Mouse (Mus musculus) lung, postnatal 14 days (tissue): ENCODE data around the gene Inafm1.
"Not testable (repeated sequence)": the region's sequence is repeated elsewhere in the genome, so short reads cannot be mapped to it uniquely, and the experiment has no call there.

Experiments used
- DNase-seq: peaks from one replicate; pipeline ENCODE4 v3.0.0; 2021

The Inafm1 gene

DNA sequence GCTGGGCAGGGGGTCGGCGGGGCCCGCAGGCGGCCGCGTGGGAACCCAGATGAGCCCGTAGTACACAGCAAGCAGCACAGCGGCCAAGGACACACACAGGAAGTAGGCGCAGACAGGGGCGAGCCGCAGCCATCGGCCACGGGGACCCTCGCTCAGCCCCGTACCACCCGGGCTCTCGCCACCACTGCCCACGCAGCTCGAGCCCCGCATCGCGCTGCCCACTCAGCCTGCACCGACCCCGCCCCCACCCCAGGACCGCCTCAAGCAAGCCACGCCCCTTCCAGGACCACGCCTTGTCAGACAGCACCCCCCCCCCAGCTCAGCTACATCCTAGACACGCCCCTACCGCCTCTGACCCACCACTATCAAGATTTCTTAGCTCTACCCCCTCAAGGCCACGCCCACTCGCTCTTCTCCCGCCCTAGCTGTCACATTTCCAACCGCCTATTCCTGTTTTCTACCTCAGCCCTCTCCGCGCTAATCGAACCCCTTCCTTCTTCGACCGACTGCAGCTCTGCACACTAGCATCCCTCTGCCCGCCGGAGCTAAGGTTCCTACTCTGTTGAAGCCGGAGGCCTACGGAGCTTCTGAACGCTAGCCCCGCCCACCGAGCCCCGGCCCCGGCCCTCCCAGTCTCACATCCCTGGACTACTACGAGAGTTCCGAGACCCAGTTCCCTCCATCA, at the start of gene Inafm1:
Inafm1 (minus strand) TSS at position 537 of the 685 bp plus-strand sequence.
- peak; percentile 88 for DNase-seq

DNA sequence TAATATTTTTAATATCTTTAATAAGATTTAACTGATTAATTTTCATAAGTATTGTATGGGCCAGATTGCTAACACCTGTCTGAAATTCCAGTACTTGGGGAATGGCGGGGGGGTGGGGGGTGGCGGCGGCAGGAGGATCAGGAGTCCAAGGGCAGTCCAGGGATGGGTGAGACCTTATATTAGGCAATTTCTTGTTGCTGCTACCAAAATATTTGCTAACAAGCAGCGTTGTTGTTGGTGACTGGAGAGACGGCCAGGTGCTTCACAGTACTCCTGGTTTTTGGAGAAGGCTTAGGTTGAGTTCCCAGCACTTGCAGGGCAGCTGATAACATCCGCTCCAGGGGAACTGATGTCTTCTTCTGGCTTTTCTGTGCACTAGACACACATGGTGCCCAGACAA, 47.1 kb upstream of the Inafm1 start:
- DNase-seq: no peak

DNA sequence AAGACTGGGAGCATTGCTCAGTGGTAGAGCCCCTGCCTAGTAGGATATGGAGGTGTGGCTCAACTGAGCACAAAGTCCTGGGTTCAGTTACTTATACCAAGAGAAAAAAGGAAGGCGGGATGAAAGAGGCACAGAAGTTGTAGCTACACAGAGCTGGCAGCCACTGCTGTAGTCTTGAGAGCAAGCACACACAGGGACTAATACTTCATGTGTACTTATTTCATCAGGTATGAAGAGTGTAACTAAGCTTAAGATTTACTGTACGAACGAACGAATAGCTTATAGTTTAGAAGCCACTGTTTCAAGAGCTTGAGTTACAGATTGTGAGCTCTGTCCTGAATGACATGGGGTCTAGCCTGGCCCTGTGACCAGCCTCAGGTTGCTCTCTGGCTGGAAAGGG, 45.8 kb upstream of the Inafm1 start:
- no peak for DNase-seq

DNA sequence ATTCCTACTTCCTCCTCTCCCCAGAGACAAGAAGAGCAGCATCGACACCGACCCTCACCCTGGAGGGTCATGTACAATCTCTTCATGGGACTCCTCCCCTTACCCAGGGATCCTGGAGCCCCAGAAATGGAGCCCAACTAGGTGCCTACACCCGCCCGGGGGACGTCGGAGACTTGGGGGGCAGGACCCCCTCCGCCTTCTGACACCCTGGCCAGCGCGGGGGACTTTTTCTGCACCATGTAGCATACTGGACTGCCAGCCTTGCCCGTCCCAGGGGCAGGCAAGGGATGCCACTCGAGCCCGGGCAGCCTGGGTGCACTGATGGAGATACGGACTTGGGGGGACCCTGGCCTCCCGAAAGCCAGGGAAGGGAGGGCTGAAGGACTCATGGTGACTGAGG, 43.7 kb upstream of the Inafm1 start:
- DNase-seq: no peak

DNA sequence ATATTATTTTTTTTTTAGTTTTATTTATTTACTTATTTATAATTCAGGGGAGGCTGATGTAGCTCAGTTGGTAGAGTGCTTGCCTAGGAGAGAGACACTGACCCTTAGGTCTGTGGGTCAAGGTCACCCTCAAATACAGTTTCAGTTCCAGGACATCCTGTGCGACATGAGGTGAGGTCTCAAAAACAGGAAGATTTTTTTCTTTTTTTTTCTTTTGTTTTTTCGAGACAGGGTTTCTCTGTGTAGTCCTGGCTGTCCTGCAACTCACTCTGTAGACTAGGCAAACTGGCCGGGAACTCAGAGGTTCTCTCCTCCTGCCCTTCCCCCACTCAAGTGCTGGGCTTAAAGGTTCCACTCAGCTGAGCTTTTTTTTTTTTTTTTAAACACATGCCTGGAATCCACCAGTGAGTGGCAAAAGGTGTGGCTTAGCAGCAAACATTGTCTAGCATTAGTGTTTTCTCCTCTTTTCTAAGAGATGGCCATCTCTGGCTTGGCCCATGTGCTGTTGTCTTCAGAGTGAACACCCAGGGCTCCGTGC, 41.9 kb upstream of the Inafm1 start:
- DNase-seq: peak; percentile 45

DNA sequence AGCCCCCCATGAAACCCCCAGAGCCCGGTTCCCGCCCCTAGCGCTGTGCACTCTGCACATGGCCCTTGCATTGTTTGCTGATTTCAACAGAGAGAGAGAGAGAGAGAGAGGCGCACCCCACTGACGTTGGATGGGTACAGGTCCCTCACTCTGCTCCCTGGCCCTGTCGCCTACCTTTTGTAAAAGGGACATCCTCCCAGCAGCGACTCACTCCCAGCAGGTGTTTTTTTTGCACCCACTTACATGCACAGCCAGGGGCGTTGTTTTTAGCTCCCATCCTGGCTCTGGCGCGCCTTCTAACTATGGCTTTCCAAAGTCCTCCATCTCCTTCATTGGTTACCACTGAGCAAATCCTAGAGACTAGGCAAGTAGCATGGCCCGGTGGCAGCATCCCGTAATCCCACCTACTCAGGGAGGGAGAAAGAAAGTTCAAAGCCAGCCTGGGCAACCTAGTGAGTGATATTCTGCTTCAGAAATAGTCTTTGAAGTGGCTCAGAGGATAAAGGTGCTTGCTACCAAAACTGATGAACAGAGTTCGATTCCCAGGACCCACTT, 40.9 kb upstream of the Inafm1 start:
- DNase-seq: no peak

DNA sequence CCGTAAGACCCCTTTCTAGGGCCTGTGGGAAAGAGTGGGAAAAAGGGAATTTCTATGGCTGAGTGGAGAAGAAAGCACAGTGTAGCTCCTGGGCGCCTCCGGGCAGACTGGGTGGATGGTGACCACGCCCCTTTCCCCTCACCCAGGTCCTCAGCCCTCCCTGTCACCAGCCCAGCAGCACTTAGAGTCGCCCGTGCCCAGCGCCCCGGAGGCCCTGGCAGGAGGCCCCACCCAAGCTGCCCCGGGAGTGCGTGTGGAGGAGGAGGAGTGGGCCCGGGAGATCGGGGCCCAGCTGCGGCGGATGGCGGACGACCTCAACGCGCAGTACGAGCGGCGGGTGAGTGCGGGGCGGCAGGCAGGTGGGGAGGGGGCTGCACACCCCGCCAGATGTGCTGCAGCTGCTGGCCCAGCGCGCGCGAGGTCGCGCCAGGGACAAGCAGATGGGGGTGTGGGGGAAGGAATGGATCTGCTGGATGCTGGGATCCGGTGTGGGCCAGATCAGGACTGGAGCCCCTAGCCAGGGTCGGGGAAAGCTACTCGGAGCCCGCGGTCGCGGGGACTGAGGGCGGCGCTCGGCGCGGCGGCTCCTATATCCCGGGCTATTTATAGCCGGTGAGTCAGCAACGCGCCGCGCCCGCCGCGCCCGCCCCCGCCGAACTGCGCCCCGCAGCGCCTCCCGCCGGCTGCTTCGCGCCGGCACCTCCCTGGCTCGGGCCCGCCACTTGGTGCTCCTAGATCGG, 40.2 kb upstream of the Inafm1 start:
- DNase-seq: peak; percentile 91

DNA sequence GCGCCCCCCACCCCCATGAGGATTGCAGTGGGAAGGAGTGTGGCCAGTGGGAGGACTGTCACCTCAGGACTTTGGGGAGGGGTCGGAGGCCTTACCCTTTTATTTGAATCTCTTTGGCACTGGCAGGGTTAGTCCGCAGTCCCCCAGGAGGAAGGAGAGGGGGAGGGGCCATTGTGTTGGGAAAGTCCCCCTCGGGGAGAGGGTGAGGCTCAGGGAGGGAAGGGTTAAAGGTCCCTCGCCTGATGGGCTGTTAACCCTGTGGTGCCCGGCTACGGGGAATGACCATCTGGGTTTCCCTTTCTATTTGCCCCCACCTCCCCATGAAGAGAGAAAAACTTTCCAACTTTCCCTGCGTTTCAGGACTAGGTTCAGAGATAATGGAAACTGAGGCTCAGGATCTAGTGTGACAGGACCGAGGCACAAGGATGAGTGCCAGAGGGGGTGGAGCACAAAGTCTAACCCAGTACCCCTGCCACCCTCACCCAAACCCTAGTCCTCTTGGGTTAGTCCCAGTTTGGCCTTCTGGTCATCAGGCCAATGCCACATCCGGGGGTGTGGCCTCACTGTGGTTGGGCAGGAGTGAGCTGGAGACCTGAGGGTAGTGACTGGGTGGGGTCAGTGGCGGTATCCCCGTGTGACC, 39.4 kb upstream of the Inafm1 start:
- peak; percentile 83 for DNase-seq

DNA sequence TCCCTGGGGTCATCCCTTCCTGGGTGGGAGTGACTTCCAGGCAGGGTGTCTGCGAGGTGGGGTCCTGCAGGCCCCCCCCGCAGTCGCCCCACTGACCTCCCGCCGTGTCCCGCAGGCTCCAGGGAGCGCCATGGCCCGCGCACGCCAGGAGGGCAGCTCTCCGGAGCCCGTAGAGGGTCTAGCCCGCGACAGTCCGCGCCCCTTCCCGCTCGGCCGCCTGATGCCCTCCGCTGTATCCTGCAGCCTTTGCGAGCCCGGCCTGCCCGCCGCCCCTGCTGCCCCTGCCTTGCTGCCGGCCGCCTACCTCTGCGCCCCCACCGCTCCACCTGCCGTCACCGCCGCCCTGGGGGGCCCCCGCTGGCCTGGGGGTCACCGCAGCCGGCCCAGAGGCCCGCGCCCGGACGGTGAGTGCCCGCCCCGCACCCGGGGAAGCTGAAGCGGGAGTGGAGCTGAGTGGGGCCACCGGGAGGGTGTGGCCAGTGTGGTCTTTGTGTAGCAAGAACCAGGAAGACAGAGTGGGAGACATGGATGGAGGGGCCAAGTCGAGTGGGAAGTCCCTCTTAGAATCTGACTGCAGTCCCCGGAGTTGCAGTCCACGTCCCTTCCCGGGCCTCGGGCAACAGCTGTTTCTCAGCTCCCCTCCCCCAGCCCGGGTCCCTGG, 38.7 kb upstream of the Inafm1 start:
- DNase-seq: peak; percentile 53

DNA sequence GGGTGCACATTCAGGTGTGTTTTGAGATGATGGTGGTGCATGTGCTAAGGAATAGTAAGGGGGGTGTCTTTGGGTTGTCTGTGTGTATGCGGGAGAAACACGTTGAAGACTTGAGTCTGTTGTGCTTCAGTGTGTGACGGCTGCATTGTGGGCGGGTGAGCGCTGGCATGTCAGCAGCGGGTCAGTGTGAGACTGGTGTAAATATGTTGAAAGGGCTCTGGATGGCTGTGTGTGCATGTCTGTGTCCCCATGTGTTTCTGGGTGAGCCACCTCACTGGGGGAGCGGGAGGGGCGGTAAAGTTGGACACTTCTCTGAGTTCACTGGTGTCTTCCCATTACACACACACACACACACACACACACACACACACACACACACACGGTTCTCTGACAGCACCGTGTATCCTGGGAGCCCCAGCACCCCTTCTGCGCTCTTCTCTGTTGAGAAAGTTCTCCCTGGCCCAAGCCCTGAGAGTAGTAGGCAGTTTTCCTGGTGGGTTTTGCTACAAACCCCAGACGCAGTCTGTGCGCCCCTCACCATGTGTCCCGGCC, 38.1 kb upstream of the Inafm1 start:
- DNase-seq: no peak

DNA sequence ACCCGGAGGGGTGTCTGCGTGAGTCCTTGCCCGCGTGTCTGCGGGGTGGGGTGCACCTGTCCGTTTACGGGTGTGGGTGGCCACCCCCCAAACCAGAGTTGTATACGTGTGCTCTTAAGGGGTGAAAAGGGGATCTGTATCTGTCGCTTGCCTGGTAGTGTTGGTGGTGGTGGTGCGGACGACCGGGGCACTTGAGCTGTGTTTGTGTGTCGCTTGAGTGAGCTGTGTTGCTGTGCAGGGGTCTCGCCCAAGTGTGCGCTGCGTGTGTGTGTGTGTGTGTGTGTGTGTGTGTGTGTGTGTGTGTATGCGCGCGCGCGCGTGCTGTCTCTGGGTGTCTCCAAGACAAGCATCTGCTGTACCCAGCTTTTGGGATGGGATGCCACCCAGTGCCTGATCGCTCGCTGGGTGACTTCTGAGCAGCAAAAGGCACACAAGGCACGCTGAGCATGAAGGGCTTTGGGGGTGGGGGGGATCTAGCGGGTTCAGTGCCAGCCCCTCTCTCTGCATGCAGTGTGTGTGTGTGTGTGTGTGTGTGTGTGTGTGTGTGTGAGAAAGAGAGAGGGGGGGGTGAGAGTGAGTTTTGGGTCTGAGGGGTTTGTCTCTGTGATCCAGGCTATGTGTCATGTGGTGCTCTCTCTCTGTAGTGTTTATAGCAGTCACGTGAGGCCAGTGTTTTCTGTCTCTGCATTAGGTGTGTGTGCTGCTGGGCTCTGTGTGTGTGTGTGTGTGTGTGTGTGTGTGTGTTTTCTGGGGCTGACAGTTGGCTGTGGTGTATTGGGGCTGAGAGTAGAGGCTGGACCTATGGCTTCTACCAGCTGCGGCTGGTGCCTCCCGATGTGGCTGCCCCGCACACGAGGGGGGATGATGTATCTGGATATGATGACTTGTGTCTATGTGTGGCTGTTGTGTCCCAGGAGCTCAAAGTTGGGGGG, 37.4 kb upstream of the Inafm1 start:
- DNase-seq: peak; percentile 43

DNA sequence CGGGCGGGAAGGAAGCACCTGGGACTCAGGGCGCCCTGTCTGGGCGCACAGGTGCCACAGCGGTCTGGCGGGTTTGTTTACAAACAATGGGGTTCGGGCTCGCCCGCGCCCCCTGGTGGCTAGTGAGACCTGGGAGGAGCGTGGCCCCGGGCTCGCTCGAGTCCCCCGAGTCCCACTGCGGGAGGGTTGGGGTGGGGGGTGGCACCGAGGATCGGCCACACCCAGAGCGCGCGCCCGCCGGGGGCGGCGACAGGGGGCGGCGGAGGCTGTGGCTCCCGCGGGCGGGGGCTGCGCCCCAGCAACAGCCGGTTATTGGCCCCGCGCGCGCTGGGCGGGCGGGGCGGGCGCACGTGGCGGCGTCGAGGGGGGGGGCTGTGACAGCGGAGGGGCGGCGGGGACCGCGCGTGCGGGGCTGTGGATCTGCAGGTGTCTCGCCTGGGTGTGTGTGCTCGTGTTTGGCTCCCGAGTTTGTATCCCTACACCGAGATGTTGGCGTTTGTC, 36.7 kb upstream of the Inafm1 start:
- peak; percentile 90 for DNase-seq

DNA sequence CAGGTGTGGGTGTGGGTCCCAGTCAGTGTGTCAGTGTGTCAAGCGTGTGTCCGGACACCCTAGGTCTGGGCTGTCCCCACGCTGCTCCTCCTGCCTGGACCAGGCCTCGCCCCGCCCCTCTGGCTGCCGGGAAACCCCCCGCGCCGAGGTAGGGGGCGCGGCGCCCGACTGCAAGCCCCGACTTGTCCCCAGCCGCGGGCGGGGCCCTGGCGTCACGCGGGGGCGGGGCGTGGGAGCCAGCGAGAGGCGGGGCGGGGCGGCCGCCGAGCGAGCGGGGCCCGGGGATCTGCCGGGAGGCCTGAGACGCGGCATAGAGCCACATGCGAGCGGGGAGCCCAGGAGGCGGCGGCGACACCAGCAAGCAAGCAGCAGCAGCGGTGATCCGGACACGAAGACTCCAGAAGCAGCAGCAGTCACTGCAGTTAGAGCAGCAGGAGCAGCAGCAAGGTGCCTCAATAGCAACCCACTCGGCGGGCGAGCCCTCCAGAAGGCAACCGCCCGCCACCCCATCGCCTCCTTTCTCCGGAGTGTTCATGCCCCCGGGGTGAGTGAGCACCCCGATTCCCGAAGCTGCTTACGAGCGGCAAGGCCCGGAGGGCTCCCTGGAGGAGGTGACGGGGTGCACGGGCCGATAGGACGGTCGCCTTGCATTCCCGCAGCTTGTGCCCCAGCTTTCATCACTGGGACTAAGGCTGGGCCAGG, 36.1 kb upstream of the Inafm1 start:
- peak; percentile 94 for DNase-seq

DNA sequence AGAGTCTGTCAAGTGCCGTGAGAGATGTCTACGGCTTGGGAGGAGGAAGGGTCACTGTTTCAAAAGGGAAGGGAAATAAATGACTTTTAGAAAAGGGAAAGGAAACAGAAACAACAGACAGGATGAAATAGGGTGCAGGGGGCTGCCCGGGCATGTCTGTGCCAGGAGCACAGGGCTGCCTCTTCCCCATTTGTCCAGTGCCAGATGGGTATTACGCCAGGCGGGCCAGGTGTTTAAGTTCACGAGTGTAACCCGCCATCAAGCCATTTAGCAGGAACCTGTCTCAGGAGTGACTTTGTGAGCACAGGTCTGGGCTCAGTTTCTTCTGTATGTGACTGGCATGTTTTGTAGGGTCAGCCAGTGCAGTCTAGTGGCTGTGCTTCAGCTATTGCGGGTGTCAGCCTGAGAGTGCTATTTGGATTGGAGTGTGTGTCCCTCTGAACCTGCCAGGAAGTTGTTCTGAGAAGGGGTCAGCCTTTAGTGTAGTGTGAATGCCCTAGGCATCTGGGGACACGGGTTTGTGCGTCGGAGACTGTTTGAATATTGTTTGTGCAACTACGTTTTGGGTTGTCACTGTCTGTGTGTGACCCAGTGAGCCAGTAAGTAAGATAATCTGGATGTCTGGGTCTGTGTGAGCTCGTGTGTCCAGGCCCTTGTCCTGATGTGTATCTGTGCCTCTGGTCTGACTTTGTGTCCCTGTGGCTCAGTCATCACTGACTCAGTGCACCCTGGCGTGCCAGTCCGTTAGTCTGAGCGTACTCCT, 35.3 kb upstream of the Inafm1 start:
- no peak for DNase-seq

DNA sequence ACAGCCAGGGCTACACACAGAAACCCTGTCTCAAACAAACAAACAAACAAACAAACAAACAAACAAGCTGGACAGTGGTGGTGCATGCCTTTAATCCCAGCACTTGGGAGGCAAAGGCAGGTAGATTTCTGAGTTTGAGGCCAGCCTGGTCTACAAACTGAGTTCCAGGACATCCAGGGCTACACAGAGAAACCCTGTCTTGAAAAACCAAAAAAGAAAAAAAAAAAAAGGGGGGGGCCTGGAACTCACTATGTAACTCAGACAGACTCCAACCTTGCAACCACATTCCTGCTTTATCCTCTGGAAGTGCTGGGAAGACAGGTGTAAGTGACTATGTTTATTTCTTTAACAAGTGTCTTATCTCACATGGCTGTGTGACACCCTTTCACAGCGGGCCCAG, 34.7 kb upstream of the Inafm1 start, which contains the start of gene Bbc3:
Bbc3 (plus strand) TSS at position 301 of the 400 bp plus-strand sequence.
- DNase-seq: not testable (repeated sequence)

DNA sequence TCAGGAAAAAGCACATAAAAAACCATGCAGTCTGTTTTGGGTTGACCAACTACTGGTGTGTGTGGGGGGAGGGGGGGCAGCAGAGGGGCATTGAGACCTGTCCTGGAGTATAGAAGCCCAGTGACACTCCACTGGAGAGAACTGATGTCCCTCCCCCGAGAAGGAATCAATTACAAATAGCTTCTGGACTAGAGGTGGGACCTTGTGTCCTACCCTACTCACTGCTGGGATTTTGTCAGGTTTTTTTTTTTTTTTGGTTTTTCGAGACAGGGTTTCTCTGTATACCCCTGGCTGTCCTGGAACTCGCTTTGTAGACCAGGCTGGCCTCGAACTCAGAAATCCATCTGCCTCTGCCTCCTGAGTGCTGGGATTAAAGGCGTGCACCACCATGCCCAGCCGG, 33.7 kb upstream of the Inafm1 start:
- DNase-seq: not testable (repeated sequence)

DNA sequence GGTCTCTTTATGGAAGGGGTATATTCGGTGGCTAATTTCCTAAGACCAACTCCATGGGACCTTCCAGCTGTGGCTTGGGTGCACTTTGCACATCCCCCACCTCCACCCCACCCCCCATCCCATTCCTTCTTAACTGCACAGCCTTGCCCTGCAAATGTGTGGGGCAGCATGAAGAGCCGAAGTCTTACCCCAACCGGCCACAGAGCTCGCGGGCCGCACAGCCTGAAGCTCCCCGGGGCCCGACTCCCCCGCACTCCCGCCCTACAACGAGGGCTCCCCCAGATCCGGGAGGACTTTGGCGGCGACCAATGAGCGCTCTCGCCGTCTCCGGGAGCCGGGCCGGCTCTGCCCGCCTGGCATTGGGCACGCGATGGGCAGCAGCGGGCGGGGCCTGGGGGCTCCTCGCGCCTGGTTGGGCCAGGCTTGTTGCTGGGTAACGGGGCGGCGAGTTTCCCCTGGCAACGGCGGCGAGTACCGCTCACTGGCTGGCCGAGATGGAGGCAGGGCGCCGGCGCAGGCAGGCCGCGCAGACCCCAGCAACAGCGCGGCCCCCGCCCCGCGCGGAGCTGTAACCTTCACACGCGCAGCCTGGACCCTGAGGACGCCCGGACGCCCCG, 26.1 kb upstream of the Inafm1 start:
- DNase-seq: peak; percentile 88

DNA sequence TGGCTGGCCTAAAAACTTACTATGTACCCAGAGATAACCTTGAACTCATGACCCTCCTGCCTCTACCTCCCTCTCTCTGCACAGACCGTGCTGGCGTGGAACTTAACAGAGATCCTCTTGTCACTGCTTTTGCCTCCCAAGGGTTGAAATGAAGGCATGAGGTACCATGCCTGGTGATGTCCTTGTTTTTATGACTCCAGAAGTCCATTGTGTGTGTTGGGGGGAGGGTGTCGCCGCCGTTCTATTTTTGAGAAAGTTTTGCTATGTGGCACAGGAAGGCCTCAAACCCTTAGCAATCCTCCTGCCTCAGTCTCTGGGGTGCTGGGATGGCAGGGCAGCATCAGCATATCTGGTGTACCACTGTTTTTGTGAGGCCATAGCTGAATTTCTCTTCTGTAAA, 25.5 kb upstream of the Inafm1 start:
- DNase-seq: no peak

DNA sequence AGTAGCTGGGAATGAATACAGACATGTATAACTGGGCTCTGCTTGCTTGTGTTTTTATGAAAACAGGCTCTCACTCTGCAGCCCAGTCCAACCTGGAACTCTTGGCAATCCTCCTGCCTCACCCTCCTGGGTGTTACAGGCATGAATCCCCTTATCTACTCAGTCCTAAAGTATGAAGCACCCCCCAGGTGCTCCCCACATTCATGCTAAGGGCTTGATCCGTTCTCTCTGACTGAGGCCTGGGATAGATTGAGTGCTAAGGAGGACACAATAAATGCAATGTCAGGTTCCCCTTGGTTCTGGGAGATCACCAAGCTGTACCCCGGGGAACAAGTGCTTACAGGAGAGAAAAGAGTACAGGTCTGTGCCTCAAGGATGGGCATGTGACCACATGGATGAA, 24.2 kb upstream of the Inafm1 start:
- no peak for DNase-seq
